Mouse (Mus musculus): ENCODE data around the gene Ccdc186.
"Not testable (repeated sequence)": the region's sequence is repeated elsewhere in the genome, so short reads cannot be mapped to it uniquely, and the experiment has no call there.

The Ccdc186 gene

DNA sequence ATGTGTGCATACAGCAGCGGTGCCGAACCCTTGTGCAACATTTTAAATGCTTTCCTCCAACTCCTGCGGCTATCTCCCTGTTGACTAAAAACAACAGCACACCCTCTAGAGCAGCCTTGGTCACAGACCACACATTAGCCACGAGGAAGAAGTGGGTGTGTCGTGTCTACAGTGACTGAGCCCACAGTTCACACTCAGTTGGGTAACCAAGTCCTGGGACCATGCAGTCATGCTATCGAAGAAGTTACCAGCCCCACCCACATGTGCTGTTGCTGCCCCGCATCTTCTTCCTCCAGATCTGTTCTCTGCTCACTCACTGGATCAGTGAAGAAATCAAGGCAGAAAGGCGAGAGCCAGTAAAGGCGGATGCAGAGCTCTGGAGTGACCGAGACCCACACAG is 65.6 kb downstream of the Ccdc186 start:
- in situ Hi-C loops (cut with MboI, MseI): no loop called here

DNA sequence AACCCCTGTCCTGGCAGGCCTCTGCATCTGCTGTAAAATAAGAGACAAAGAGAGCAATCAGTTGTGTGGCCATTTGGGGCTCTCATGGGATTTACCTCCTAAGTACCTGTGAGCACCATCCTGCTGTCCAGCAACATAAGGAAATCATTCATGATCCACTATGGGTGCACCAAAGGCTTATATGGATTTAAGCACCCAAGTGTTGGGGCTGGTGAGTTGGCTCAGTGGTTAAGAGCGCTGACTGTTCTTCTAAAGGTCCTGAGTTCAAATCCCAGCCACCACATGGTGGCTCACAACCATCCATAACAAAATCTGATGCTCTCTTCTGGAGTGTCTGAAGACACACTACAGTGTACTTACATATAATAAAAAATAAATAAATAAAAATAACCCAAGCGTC is 67.5 kb downstream of the Ccdc186 start:
- in situ Hi-C loops (cut with MboI, MseI): not testable (repeated sequence)

DNA sequence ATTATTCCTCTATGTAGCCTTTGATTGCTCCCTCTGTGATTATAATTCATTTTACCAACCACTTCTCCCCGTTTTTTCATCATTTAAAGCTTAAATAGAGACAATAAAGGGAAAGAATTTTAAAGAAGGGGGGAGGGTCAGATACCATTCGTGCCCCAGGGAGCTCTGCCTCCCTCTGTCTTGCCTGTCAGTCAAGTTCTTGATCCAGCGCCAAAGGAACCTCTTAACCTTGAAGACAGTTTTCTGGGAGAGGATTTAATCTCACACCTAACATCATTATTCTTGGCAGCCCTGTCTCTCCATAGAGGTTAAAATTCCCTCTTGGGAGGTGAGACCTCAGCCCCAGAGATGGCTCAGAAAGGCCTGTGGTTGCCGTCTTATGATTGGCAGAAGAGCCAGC is 71.3 kb downstream of the Ccdc186 start:
- in situ Hi-C loops (cut with MboI, MseI): no loop called here

DNA sequence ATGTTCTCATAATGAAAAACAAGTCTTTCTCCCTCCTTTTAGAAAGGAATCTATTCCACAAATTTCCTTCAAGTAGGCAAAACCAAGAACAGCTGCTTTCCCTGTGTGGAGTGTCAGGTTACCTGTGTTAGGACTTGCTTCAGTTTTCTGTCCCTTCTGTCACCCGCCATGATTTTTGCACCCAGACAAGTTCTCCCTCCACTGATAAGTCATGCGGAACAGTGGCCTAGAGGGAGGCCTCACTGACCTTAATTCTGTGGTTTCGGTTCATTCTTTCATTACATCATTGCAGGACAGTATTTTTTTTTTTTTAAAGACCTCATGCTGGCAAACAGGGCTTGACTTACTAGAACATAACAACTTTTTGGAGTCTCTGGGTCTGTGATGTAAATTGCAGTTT is 72.6 kb downstream of the Ccdc186 start:
- in situ Hi-C loops (cut with MboI, MseI): no loop called here

DNA sequence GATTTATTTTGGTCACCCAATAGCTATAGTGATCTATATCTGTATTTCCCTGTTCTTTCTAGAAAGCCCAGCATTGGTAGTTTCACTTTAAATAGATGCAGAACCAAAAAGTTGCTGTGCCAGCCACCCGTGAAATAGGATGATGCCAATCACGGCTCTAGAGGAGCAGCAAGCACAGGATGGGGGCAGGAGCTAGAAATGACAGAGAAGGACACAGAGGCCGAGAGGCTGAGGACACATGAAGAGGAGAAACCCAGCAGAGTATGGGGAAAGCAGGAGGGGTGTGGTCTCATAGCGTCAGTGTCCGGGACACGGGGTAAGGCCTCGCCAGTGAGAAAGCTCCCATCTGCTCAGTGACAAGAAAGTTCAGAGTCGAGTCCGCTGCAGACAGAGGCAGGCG is 74.1 kb downstream of the Ccdc186 start:
- in situ Hi-C loops (cut with MboI, MseI): no loop called here

DNA sequence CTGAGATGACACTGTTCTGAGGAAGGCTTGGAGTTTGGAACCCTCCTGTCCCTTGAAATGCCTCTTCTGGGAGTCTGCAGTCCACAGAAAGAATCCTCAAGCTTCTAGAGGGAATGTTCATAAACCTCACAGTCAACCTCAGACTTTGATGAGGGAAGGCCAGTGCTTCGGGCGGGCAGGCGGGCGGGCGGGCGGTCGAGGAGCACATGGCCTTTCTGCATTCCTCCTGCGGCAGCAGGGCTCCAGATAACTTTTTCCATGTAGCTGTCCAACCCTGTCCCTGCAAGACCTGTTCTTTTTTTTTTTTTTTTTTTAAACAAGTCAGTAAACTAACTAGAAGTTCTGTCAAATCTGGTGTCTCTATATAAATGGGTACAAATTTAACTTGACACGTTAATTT is 75.4 kb downstream of the Ccdc186 start:
- in situ Hi-C loops (cut with MboI, MseI): no loop called here

DNA sequence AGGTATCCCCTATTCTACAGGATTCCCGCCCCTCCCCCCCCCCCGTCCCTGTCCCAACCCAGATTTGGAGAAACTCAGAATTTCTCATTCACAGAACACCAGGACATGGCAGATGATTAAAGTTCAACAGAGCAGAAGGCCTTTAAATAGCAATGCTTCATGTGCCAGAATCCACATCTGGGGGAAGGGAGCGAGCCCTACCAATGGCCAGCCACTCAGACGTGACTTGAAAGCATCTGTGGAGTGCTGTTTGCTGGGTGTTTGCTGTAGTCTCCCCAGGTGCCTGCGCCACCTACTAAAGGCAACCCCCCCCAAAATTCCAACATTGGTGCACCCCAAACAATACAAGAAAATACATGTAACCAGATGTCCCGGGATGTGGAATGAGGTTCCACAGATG is 76.5 kb downstream of the Ccdc186 start:
- in situ Hi-C loops (cut with MboI, MseI): no loop called here

DNA sequence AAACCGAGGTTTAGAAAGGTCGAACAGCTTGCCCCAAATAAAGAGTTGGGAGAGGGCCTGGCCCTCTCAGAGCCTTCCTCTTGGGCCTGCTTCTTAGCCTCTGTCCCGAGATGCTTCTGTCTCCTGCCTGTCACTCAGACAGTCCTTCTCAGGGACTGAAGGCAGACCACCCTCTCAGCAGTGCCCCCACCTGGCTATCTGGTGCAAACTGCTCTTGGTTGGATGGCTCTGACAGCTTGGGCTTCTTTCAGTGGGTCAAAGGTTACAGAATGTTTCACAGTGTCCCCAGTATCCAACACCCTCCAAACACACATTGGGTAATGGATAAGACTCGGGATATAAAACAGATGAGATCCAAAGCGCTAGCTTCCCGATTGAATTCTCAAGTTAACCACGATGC is 76.9 kb downstream of the Ccdc186 start:
- in situ Hi-C loops (cut with MboI, MseI): no loop called here

Data from T-helper 2 cell (primary cell).